Comparison of ENCODE assay signal across 8 mouse cellular contexts in genomic region chr13:21940213-21940612, GRCm38 (mm10). TPM values are rescaled to one million over a fixed set of nuclear protein-coding genes. Genes with fewer than 3 reads are reported as not detected.
DNase-seq lines count a peak whose midpoint lies in the region; ATAC-seq lines count a peak whose summit lies in the region.

No protein-coding gene starts in this region.

- intact Hi-C loops in left cerebral cortex, postnatal 4 days (cut with DNase I) = loop anchor here (5.0 to 10.0 kb wide), 3 partner anchors 37 to 1575 kb away; no protein-coding TSS in a partner anchor

- no peaks in the 10 kb centered on the region for H3K9me3 ChIP-seq in embryonic facial prominence, embryonic 11.5 days (replicated peaks; ENCODE audit: control insufficient read depth, low read length)
- H3K9me3 ChIP-seq in midbrain, embryonic 11.5 days (ENCODE audit: control insufficient read depth, low read length) = no peaks in the 10 kb centered on the region

- peak; percentile 86 for DNase-seq in adrenal gland, postnatal 25 days
- DNase-seq in embryonic facial prominence, embryonic 11.5 days (ENCODE audit: low spot score) = peak; percentile 97
- DNase-seq in heart, adult 11 months = peak; percentile 98
- DNase-seq in kidney, adult 11 months = peak; percentile 82
- peak; percentile 76 for DNase-seq in left cerebral cortex, postnatal 4 days
- DNase-seq in midbrain, embryonic 11.5 days (ENCODE audit: low spot score, missing footprints) = peak; percentile 100
- DNase-seq in right cerebral cortex, postnatal 4 days = peak; percentile 85
- peak; percentile 93 for DNase-seq in yolk sac, embryonic 10.5 days (ENCODE audit: low spot score)

- peak overlapping the region; percentile 35; the same call in 1 of the 2 replicates for H3K4me2 ChIP-seq in embryonic facial prominence, embryonic 11.5 days (ENCODE audit: low read depth, low read length)
- H3K4me2 ChIP-seq in midbrain, embryonic 11.5 days = peak overlapping the region; percentile 50

- ATAC-seq in embryonic facial prominence, embryonic 11.5 days (replicated peaks; ENCODE audit: insufficient number of reproducible peaks, low FRiP score, low TSS enrichment, low read depth) = peak; percentile 53
- ATAC-seq in midbrain, embryonic 11.5 days (ENCODE audit: low FRiP score) = peak; percentile 73

- 0 out of 2 replicates have a peak overlapping the region, but pooled peaks have one; percentile 15 for H3K9ac ChIP-seq in embryonic facial prominence, embryonic 11.5 days (replicated peaks; ENCODE audit: low read length)
- peak overlapping the region; percentile 44; the same call in 1 of the 2 replicates for H3K9ac ChIP-seq in midbrain, embryonic 11.5 days (ENCODE audit: low read length)

- H3K4me3 ChIP-seq in embryonic facial prominence, embryonic 11.5 days (ENCODE audit: low read depth, low read length) = peak overlapping the region; percentile 40
- peak overlapping the region; percentile 48 for H3K4me3 ChIP-seq in midbrain, embryonic 11.5 days (ENCODE audit: low read depth, low read length)

- H3K36me3 ChIP-seq in embryonic facial prominence, embryonic 11.5 days (replicated peaks; ENCODE audit: control insufficient read depth, insufficient read depth, low read depth, low read length) = no peaks in the 10 kb centered on the region
- no peaks in the 10 kb centered on the region for H3K36me3 ChIP-seq in midbrain, embryonic 11.5 days (ENCODE audit: control insufficient read depth, insufficient read depth, low read length)

- H3K27ac ChIP-seq in embryonic facial prominence, embryonic 11.5 days (replicated peaks; ENCODE audit: low read depth, low read length) = no peak overlapping the region
- no peak overlapping the region for H3K27ac ChIP-seq in midbrain, embryonic 11.5 days (ENCODE audit: low read depth, low read length)

- H3K4me1 ChIP-seq in embryonic facial prominence, embryonic 11.5 days (ENCODE audit: control insufficient read depth, insufficient read depth, low read length) = no peaks in the 10 kb centered on the region
- peaks cover 2% of the 10 kb centered on the region; the same call in 1 of the 2 replicates for H3K4me1 ChIP-seq in midbrain, embryonic 11.5 days (ENCODE audit: control insufficient read depth, insufficient read depth, low read length)

- H3K27me3 ChIP-seq in embryonic facial prominence, embryonic 11.5 days (ENCODE audit: control insufficient read depth, insufficient read depth, low read length) = no peaks in the 10 kb centered on the region
- no peaks in the 10 kb centered on the region for H3K27me3 ChIP-seq in midbrain, embryonic 11.5 days (ENCODE audit: control insufficient read depth, insufficient read depth, low read length)

- under 1% methylated on average over 19 of the region's 19 CpGs for WGBS in embryonic facial prominence, embryonic 11.5 days
- WGBS in midbrain, embryonic 11.5 days = 0% methylated on average over 19 of the region's 19 CpGs

RNA-seq across cellular contexts. Expression of gene Zfp184, which starts 4.7 kb away (rescaled TPM):
- total RNA-seq in adrenal gland, postnatal 25 days (2021) = 2.0 and 2.1 TPM in 2 replicates
- polyA plus RNA-seq in embryonic facial prominence, embryonic 11.5 days (2014; fragmentation: Nextera tagmentation; extraction: Ambion mirVana) = 28.2 and 30.4 TPM in 2 replicates
- total RNA-seq in left cerebral cortex, postnatal 4 days (2021) = 10 to 100 TPM; 12.1 to 14.0 TPM
- 26.7 and 27.9 TPM in 2 replicates for polyA plus RNA-seq in midbrain, embryonic 11.5 days (2014; fragmentation: Nextera tagmentation; extraction: Ambion mirVana)

RNA-seq across cellular contexts. Expression of gene Pom121l2, which starts 40.8 kb away (rescaled TPM):
- total RNA-seq in adrenal gland, postnatal 25 days (2021) = not detected in 2 replicates
- polyA plus RNA-seq in embryonic facial prominence, embryonic 11.5 days (2014; fragmentation: Nextera tagmentation; extraction: Ambion mirVana) = 0.24 TPM in 1 of 2 replicates, not detected in the other
- under 1 TPM in 1 of 2 experiments, not detected in 1; 0.12 TPM for total RNA-seq in left cerebral cortex, postnatal 4 days (2021)
- polyA plus RNA-seq in midbrain, embryonic 11.5 days (2014; fragmentation: Nextera tagmentation; extraction: Ambion mirVana) = not detected in 2 replicates
